Mouse (Mus musculus): Measurements from ENCODE around the gene Milr1. TPM values are rescaled to one million over a fixed set of nuclear protein-coding genes. Genes with fewer than 3 reads are reported as not detected.

The Milr1 gene
- polyA plus RNA-seq, 1 experiment from 2014 or later, result 1.9 TPM

- no peak overlapping the region for H3K27ac ChIP-seq (ENCODE audit: low read length)
- H3K9ac ChIP-seq (replicated peaks; ENCODE audit: low read depth, low read length), result no peak overlapping the region
- 91% methylated on average over 2 of the region's 2 CpGs for WGBS
- 0 out of 2 replicates have a peak, but pooled peaks cover 3% of the 10 kb centered on the region for H3K4me1 ChIP-seq (ENCODE audit: control insufficient read depth, insufficient read depth, low read length)
- no peaks in the 10 kb centered on the region for H3K27me3 ChIP-seq (ENCODE audit: control insufficient read depth, insufficient read depth, low read length)
- H3K36me3 ChIP-seq (ENCODE audit: control insufficient read depth, insufficient read depth, low read length), result peaks cover 74% of the 10 kb centered on the region
- no peak for ATAC-seq (ENCODE audit: insufficient number of reproducible peaks, insufficient read depth, low FRiP score, low read depth)
- no peak overlapping the region for H3K4me2 ChIP-seq (replicated peaks; ENCODE audit: low read depth, low read length)
- H3K4me3 ChIP-seq (ENCODE audit: low read depth, low read length), result no peak overlapping the region
- H3K9me3 ChIP-seq (ENCODE audit: control insufficient read depth, low read depth, low read length), result no peaks in the 10 kb centered on the region
These were observed 64.3 kb downstream of the Milr1 start for GRCm38 (mm10) chr11:106815331-106815730.

GRCm38 (mm10) chr11:106815761-106816160, 64.7 kb downstream of the Milr1 start:
- Histone ChIP-seq H3K4me1 (ENCODE audit: control insufficient read depth, insufficient read depth, low read length) (0 out of 2 replicates have a peak, but pooled peaks cover 3% of the 10 kb centered on the region), H3K9ac (replicated peaks; ENCODE audit: low read depth, low read length) (no peak overlapping the region), H3K27ac (ENCODE audit: low read length) (no peak overlapping the region), H3K4me3 (ENCODE audit: low read depth, low read length) (no peak overlapping the region), H3K27me3 (ENCODE audit: control insufficient read depth, insufficient read depth, low read length) (no peaks in the 10 kb centered on the region), H3K4me2 (replicated peaks; ENCODE audit: low read depth, low read length) (no peak overlapping the region), H3K9me3 (ENCODE audit: control insufficient read depth, low read depth, low read length) (no peaks in the 10 kb centered on the region), H3K36me3 (ENCODE audit: control insufficient read depth, insufficient read depth, low read length) (peaks cover 73% of the 10 kb centered on the region)
- ATAC-seq (ENCODE audit: insufficient number of reproducible peaks, insufficient read depth, low FRiP score, low read depth), result no peak
- WGBS, result 91% methylated on average over 2 of the region's 2 CpGs

DNA sequence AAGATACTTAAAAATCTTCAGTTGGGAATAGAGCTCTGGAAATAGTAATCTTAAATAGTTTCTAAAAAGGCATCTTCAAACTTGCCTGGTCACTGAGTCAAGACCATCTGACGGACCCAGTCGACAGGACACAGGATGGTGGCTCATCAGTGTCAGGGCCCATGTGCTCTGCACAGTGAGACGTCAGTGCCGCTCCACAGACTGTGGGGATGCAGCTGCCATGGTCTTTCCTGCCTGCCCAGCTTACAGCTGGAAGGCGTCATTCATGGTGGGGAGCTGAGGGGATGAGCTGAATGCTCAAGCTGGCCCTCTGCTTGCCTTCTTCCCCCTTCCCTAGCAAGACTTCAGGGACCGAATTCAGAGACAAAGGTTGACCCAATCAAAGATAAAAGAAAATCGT, 65.3 kb downstream of the Milr1 start:
- WGBS, result 62% methylated on average over 7 of the region's 7 CpGs
- H3K4me3 ChIP-seq (ENCODE audit: low read depth, low read length), result no peak overlapping the region

GRCm38 (mm10) chr11:106817156-106817555, 66.1 kb downstream of the Milr1 start:
- Histone ChIP-seq H3K36me3 (ENCODE audit: control insufficient read depth, insufficient read depth, low read length) (peaks cover 66% of the 10 kb centered on the region), H3K4me1 (ENCODE audit: control insufficient read depth, insufficient read depth, low read length) (0 out of 2 replicates have a peak, but pooled peaks cover 3% of the 10 kb centered on the region), H3K27ac (ENCODE audit: low read length) (no peak overlapping the region)

More for the DNA sequence above, 65.3 kb downstream of the Milr1 start:
- Histone ChIP-seq H3K36me3 (ENCODE audit: control insufficient read depth, insufficient read depth, low read length) (peaks cover 71% of the 10 kb centered on the region), H3K27ac (ENCODE audit: low read length) (no peak overlapping the region), H3K4me2 (replicated peaks; ENCODE audit: low read depth, low read length) (no peak overlapping the region), H3K9me3 (ENCODE audit: control insufficient read depth, low read depth, low read length) (no peaks in the 10 kb centered on the region), H3K9ac (replicated peaks; ENCODE audit: low read depth, low read length) (no peak overlapping the region), H3K4me1 (ENCODE audit: control insufficient read depth, insufficient read depth, low read length) (0 out of 2 replicates have a peak, but pooled peaks cover 3% of the 10 kb centered on the region), H3K27me3 (ENCODE audit: control insufficient read depth, insufficient read depth, low read length) (no peaks in the 10 kb centered on the region)
- ATAC-seq (ENCODE audit: insufficient number of reproducible peaks, insufficient read depth, low FRiP score, low read depth), result no peak

GRCm38 (mm10) chr11:106817808-106818207, 66.8 kb downstream of the Milr1 start:
- no peak overlapping the region for H3K4me2 ChIP-seq (replicated peaks; ENCODE audit: low read depth, low read length)
- H3K4me1 ChIP-seq (ENCODE audit: control insufficient read depth, insufficient read depth, low read length), result 0 out of 2 replicates have a peak, but pooled peaks cover 3% of the 10 kb centered on the region
- H3K9ac ChIP-seq (replicated peaks; ENCODE audit: low read depth, low read length), result no peak overlapping the region
- peaks cover 67% of the 10 kb centered on the region for H3K36me3 ChIP-seq (ENCODE audit: control insufficient read depth, insufficient read depth, low read length)
- no peaks in the 10 kb centered on the region for H3K9me3 ChIP-seq (ENCODE audit: control insufficient read depth, low read depth, low read length)
- no peak overlapping the region for H3K4me3 ChIP-seq (ENCODE audit: low read depth, low read length)
- no peaks in the 10 kb centered on the region for H3K27me3 ChIP-seq (ENCODE audit: control insufficient read depth, insufficient read depth, low read length)
- no peak for ATAC-seq (ENCODE audit: insufficient number of reproducible peaks, insufficient read depth, low FRiP score, low read depth)
- no peak overlapping the region for H3K27ac ChIP-seq (ENCODE audit: low read length)
- 79% methylated on average over 6 of the region's 6 CpGs for WGBS

More at GRCm38 (mm10) chr11:106817156-106817555, 66.1 kb downstream of the Milr1 start:
- Histone ChIP-seq H3K9ac (replicated peaks; ENCODE audit: low read depth, low read length) (no peak overlapping the region), H3K27me3 (ENCODE audit: control insufficient read depth, insufficient read depth, low read length) (no peaks in the 10 kb centered on the region), H3K4me3 (ENCODE audit: low read depth, low read length) (no peak overlapping the region), H3K4me2 (replicated peaks; ENCODE audit: low read depth, low read length) (no peak overlapping the region), H3K9me3 (ENCODE audit: control insufficient read depth, low read depth, low read length) (no peaks in the 10 kb centered on the region)
- 95% methylated on average over 3 of the region's 3 CpGs for WGBS
- no peak for ATAC-seq (ENCODE audit: insufficient number of reproducible peaks, insufficient read depth, low FRiP score, low read depth)

- Histone ChIP-seq H3K9ac (replicated peaks; ENCODE audit: low read depth, low read length) (no peak overlapping the region), H3K4me3 (ENCODE audit: low read depth, low read length) (no peak overlapping the region), H3K36me3 (ENCODE audit: control insufficient read depth, insufficient read depth, low read length) (peaks cover 68% of the 10 kb centered on the region), H3K4me1 (ENCODE audit: control insufficient read depth, insufficient read depth, low read length) (0 out of 2 replicates have a peak, but pooled peaks cover 3% of the 10 kb centered on the region), H3K27ac (ENCODE audit: low read length) (no peak overlapping the region), H3K9me3 (ENCODE audit: control insufficient read depth, low read depth, low read length) (no peaks in the 10 kb centered on the region), H3K27me3 (ENCODE audit: control insufficient read depth, insufficient read depth, low read length) (no peaks in the 10 kb centered on the region), H3K4me2 (replicated peaks; ENCODE audit: low read depth, low read length) (no peak overlapping the region)
- ATAC-seq (ENCODE audit: insufficient number of reproducible peaks, insufficient read depth, low FRiP score, low read depth), result no peak
- WGBS, result 49% methylated on average over 9 of the region's 9 CpGs
These were observed 67.3 kb downstream of the Milr1 start for GRCm38 (mm10) chr11:106818341-106818740.

Small RNA genes lying within 50 kb of the gene (microRNA-seq; reads per million reads assigned to microRNA genes)
- gene Gm25994 (not detected), gene Mir3064 (8.1 reads per million, percentile 17 among the genes with 10 or more reads in this experiment)

Other genes with a start within 250 kb of the Milr1 start
- gene Tex2, start 137.8 kb upstream of the Milr1 start, polyA plus RNA-seq (2014; fragmentation: Nextera tagmentation; extraction: Ambion mirVana), result 9.8 and 11.7 TPM in 2 replicates
- 41.9 and 45.2 TPM in 2 replicates for gene Pecam1, start 598 bp upstream of the Milr1 start, polyA plus RNA-seq (2014; fragmentation: Nextera tagmentation; extraction: Ambion mirVana)
- 10.1 and 11.8 TPM in 2 replicates for gene Polg2, start 28.3 kb downstream of the Milr1 start, polyA plus RNA-seq (2014; fragmentation: Nextera tagmentation; extraction: Ambion mirVana)
- 396 and 414 TPM in 2 replicates for gene Ddx5, start 38.0 kb downstream of the Milr1 start, polyA plus RNA-seq (2014; fragmentation: Nextera tagmentation; extraction: Ambion mirVana)
- gene Cep95, start 38.0 kb downstream of the Milr1 start, polyA plus RNA-seq (2014; fragmentation: Nextera tagmentation; extraction: Ambion mirVana), result 22.0 and 22.7 TPM in 2 replicates
- gene Smurf2, start 169.5 kb downstream of the Milr1 start, polyA plus RNA-seq (2014; fragmentation: Nextera tagmentation; extraction: Ambion mirVana), result 23.0 and 23.5 TPM in 2 replicates
- gene Kpna2, start 248.3 kb downstream of the Milr1 start, polyA plus RNA-seq (2014; fragmentation: Nextera tagmentation; extraction: Ambion mirVana), result 369 and 383 TPM in 2 replicates

All from stomach, embryonic 14.5 days (tissue).